Mouse (Mus musculus) WW6 (cell line): ENCODE data around the gene Ppp2r5b.

Experiments used
- DNase-seq: peaks from one replicate; pipeline ENCODE4 v3.0.0-alpha.2; 2013; ENCODE audit warnings: low read depth, low spot score

Gene Ppp2r5b

DNA sequence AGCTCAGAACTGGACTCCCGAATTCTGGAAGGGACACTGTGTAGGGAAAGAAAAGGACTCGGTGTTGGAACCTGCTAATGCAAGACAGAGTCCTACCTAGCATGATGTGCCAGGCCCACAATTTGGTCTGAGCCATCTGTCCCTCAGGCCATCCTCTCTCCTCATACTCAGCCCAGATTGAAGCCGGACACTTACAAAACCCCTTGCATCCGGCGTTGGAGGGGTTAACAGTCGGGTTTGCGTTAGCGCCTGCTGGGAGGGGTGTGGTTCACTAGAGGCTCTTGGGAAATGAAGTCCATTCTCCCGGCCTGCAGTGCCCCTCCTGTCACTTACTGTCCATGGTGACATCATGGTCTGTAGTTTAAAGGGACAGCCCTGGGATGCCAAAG is 375 bp upstream of the Ppp2r5b start:
- no peak for DNase-seq

GRCm38 (mm10) chr19:6234337-6235083 is 1.2 kb downstream of the Ppp2r5b start:
- no peak for DNase-seq

DNA sequence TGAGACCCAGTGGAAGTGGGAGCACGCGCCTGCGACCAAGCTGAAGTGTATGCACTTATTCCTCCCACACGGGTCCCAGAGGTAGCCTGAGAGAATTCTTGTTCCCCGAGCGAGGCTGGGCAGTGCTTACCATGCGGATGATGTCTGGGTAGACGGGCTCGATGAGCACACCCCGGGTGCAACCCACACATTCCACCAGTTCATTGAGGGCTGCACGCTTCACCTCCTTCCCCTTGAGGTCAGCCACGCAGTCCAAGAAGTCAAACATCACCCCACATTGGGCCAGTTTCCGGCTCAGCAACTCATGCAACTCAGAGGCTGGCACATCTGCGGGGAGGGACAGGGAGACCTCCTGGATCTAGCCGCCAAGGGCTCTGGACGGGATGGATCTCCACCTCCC is 2.0 kb downstream of the Ppp2r5b start:
- DNase-seq = no peak

DNA sequence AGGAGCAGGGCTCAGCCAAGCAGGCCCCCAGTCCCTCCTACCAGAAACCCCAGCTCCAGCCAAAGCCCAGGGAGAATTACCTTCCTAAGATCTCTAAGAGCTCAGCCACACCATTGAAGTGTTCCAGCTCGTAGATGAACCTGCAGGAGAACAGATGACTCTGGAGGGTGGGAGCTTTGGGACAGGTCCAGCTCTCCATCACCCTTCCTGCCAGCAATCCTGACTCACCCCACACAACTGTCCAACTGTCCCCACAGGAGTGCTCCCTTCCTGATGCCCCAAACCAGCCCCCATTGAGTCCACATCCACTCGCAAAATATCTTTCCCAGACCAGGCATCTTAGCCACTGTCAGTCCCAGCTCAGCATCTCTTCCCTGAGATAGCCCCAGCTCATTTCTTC is 4.6 kb downstream of the Ppp2r5b start:
- no peak for DNase-seq

GRCm38 (mm10) chr19:6230411-6230810 is 5.3 kb downstream of the Ppp2r5b start:
- DNase-seq = no peak

- DNase-seq = no peak
These were observed 7.8 kb downstream of the Ppp2r5b start for GRCm38 (mm10) chr19:6227864-6228263.

DNA sequence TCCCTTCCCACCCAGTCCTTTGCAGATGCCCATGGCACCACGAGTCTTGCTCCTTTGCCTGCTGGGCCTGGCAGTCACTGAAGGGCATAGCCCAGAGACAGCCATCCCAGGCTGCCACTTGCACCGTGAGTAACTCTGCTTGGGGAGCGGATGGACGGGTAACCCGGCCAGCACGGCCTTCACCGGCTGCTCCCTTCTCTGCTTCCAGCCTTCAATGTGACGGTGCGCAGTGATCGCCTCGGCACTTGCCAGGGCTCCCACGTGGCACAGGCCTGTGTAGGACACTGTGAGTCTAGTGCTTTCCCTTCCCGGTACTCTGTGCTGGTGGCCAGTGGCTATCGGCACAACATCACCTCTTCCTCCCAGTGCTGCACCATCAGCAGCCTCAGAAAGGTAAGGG is 8.9 kb downstream of the Ppp2r5b start:
- DNase-seq = no peak

DNA sequence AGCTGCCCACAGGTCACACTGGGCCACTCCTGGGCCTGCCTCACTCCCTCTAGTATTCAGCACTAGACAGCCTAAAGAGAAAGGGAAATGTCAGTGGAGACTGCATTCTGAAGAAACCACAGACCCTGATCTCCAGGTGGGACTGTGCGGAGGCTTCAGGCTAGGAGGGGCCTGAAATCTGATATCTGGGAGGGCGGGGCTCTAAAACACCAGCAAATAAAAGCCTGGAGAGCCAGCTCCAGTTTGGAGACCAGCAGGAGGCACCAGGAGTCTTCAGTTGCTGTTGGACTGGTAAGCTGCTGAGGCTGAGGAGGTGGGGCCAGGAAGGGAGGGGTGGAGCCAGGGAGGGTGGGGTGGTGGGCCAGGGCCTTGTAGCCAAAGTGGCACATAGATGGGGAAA is 9.5 kb downstream of the Ppp2r5b start, which contains the start of gene Gpha2:
TSS of gene Gpha2 (plus strand) at position 246 of the 400 bp plus-strand sequence.
- peak; percentile 65 for DNase-seq

DNA sequence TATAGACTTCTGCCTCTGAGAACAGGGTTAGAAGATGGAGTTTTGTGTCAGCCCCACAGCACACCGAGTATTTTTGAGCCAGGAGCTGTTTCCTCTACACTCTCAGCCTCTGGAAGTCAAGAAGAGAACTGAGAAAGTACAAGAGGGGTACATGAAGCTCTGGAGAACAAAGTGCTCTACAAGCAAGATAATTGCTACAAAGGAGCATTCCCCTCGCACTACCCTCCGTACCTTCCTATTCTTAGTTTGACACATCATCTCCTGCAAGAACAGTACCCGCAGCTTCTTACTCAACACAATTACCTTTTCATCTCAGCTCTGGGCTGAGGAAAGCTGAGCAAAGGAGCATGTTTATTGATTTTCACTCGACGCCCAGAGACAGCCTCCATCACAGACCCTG is 17.1 kb downstream of the Ppp2r5b start:
- no peak for DNase-seq

DNA sequence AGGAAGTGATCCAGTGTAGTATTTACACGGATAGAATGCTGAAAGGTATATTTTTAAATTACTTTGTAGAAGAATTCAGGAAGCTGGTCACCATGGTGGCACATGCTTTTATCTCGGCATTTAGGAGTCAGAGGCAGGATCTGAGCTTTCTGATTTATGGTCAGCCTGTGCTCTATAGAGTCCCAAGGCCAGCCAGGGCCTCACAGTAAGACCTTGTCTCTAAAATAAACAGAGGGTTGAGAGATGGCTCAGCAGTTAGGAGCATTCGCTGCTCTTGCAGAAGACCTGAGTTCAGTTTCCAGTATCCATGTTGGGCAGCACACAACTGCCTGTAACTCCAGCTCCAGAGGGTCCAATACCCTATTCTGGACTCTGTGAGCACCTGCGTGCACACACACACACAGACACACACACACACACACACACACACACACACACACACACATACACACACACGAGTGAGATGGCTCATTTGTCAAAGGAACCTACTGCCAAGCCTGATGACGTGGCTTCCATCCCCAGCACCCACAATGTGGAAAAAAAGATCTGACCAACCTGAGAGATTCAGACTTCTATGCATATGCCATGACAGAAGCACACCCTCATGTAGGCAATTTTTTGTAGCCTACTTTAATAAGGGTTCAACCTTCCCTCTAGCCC is 19.5 kb downstream of the Ppp2r5b start:
- DNase-seq = no peak

GRCm38 (mm10) chr19:6206716-6207115 is 29.0 kb downstream of the Ppp2r5b start:
- DNase-seq = no peak

DNA sequence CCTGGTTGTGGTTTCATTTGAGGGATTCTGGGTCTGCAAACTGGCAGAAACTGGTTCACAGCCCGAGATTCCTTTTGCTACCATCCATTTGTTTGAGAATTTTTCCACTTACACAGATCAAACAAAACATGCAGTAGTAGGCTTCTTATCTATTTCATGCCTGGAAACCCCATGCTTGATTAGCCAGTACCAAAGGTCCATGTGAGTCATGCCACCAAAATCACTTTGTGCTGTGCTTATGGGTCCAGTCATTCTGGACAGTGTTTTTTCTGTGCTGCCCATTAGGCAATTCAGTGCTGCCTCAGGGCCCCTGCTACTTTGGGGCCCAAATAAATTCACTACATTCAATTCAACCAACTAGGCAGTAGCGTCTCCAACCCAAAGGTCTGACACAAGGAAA is 31.4 kb downstream of the Ppp2r5b start:
- no peak for DNase-seq

GRCm38 (mm10) chr19:6184131-6184530 is 51.5 kb downstream of the Ppp2r5b start, which contains the start of gene Majin:
Majin (plus strand) TSS chr19:6184388.
- peak; percentile 56 for DNase-seq

GRCm38 (mm10) chr19:6182534-6182933 is 53.1 kb downstream of the Ppp2r5b start:
- DNase-seq = no peak

GRCm38 (mm10) chr19:6181629-6182028 is 54.0 kb downstream of the Ppp2r5b start:
- DNase-seq = no peak

- no peak for DNase-seq
These were observed 56.9 kb downstream of the Ppp2r5b start for GRCm38 (mm10) chr19:6178775-6179174.
